Mouse (Mus musculus) embryonic facial prominence, embryonic 15.5 days (tissue): ENCODE results near the gene Pyroxd1. TPM values are rescaled to one million over a fixed set of nuclear protein-coding genes. Genes with fewer than 3 reads are reported as not detected.

ENCODE experiments used
- ATAC-seq: fragments of 200-750 bp; cut with Nextera tagmentation; 2 replicates; pipeline ENCODE4 v1.8.0; 2017; ENCODE audit warnings: low read depth, moderate TSS enrichment; ENCODE audit not compliant: insufficient number of reproducible peaks, low FRiP score, low TSS enrichment
- H3K27ac ChIP-seq: fragments of 300-500 bp; sonication (generic); replicated peaks from 2 replicates; pipeline ENCODE4 v1.5.1; 2015; ENCODE audit warnings: mild to moderate bottlenecking, inconsistent platforms
- H3K27me3 ChIP-seq: fragments of 300-500 bp; sonication (generic); 2 replicates; pipeline ENCODE4 v1.6.1; 2015; ENCODE audit warnings: inconsistent platforms
- H3K36me3 ChIP-seq: fragments of 300-500 bp; sonication (generic); 2 replicates; pipeline ENCODE4 v1.6.1; 2015; ENCODE audit warnings: mild to moderate bottlenecking, inconsistent platforms
- H3K4me1 ChIP-seq: fragments of 300-500 bp; sonication (generic); 2 replicates; pipeline ENCODE4 v1.6.1; 2015; ENCODE audit warnings: inconsistent platforms
- H3K4me2 ChIP-seq: fragments of 300-500 bp; sonication (generic); replicated peaks from 2 replicates; pipeline ENCODE4 v1.6.1; 2015; ENCODE audit warnings: mild to moderate bottlenecking, inconsistent platforms
- H3K4me3 ChIP-seq: fragments of 300-500 bp; sonication (generic); replicated peaks from 2 replicates; pipeline ENCODE4 v1.5.1; 2015; ENCODE audit warnings: mild to moderate bottlenecking, inconsistent platforms
- H3K9ac ChIP-seq: fragments of 300-500 bp; sonication (generic); 2 replicates; pipeline ENCODE4 v1.6.1; 2015; ENCODE audit warnings: inconsistent platforms
- H3K9me3 ChIP-seq: fragments of 300-500 bp; sonication (generic); replicated peaks from 2 replicates; pipeline ENCODE4 v1.6.1; 2016; ENCODE audit warnings: inconsistent platforms
- WGBS: fragments of 180-500 bp; shearing (Covaris S2); methylation state at CpG from one replicate; pipeline ENCODE4 v1.1.7; 2015; 5-methylcytosine and 5-hydroxymethylcytosine counted together
- polyA plus RNA-seq: library from polyadenylated mRNA; unstranded; fragments of >200 nt; fragmentation: Nextera tagmentation; extraction: Ambion mirVana; gene quantifications from 2 replicates; pipeline ENCODE4 v1.2.1, GENCODE M21; 2015

The Pyroxd1 gene
- polyA plus RNA-seq, 1 experiment from 2014 or later: 18.1 TPM

DNA sequence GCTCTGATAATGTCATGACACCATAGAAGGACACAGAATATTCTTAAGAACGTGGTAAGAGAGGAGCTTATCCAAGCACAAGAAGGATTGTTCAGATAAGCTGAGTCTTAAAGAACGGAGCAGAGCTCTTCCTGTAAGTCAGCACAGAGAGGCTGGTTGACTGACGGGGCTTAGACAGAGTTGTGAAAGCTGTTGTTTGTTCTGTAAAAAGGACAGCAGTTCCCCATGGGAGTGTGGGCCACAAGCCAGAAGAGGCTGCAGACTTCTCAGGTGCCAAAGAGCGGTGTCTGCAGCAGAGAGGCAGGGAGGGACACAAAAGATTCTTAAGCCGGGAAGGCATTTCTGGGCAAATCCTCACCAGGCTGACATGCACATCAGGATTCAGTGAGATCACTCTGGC, 49.2 kb downstream of the Pyroxd1 start:
- no peak overlapping the region for H3K9ac ChIP-seq
- no peaks in the 10 kb centered on the region for H3K27me3 ChIP-seq
- no peak; the same call in 1 of the 2 replicates for ATAC-seq
- no peak overlapping the region for H3K4me3 ChIP-seq
- H3K9me3 ChIP-seq: no peaks in the 10 kb centered on the region
- H3K36me3 ChIP-seq: peaks cover 29% of the 10 kb centered on the region
- no peak overlapping the region for H3K4me2 ChIP-seq
- no peak overlapping the region for H3K27ac ChIP-seq
- H3K4me1 ChIP-seq: no peaks in the 10 kb centered on the region
- 80% methylated on average over 5 of the region's 5 CpGs for WGBS

DNA sequence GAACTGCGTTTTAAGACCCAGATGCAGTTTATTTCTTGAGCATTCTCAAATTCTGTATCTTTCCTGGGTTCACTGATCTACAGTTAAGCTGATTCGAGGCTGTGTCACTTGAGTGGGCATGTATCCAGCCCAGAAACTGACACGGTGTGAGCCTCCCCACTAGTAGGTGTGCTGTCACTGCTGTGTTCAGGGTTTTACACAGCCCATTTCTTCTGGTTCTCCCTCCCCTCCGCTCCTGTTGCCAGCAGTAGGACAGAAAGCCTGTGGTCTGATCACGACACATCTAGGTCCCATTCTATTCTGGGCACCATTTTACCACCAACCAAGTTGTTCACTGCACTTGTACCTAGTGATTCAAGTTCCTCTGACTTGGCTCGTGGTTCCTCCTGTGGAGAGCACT, 50.3 kb downstream of the Pyroxd1 start:
- no peak for ATAC-seq
- WGBS: 89% methylated on average over 6 of the region's 6 CpGs
- H3K9me3 ChIP-seq: no peaks in the 10 kb centered on the region

DNA sequence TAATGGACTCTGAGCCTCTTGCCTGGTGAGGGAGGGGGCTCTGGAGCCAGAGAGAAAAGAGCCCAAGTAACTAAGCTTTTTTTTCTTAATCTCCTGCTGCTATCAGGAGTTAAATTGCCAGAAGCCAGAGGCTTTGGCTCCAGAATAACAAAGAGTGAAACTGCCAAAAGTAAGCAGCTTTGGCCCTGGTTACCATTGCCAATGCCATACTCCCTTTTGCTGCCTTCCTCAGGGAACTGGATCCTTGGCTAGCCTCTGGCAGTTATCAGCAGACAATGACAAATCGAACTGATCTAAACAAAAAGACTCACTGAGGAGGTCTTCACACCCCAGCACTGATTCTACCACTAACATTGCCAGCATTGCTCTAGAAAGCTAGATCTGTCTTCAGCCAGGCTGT, 65.7 kb downstream of the Pyroxd1 start:
- no peak overlapping the region for H3K4me2 ChIP-seq
- no peaks in the 10 kb centered on the region for H3K9me3 ChIP-seq
- peaks cover 25% of the 10 kb centered on the region for H3K27me3 ChIP-seq
- H3K27ac ChIP-seq: no peak overlapping the region
- ATAC-seq: no peak
- no peak overlapping the region for H3K4me3 ChIP-seq
- WGBS: 14% methylated on average over 1 of the region's 1 CpGs
- no peak overlapping the region for H3K9ac ChIP-seq
- H3K36me3 ChIP-seq: no peaks in the 10 kb centered on the region
- peaks cover 5% of the 10 kb centered on the region for H3K4me1 ChIP-seq

More for the DNA sequence above, 50.3 kb downstream of the Pyroxd1 start:
- no peak overlapping the region for H3K9ac ChIP-seq
- H3K4me1 ChIP-seq: no peaks in the 10 kb centered on the region
- no peaks in the 10 kb centered on the region for H3K27me3 ChIP-seq
- no peak overlapping the region for H3K4me2 ChIP-seq
- H3K27ac ChIP-seq: no peak overlapping the region
- peaks cover 37% of the 10 kb centered on the region for H3K36me3 ChIP-seq
- H3K4me3 ChIP-seq: no peak overlapping the region

Other genes starting within 250 kb of the Pyroxd1 start
- gene Slco1a6, start 137.1 kb upstream of the Pyroxd1 start, polyA plus RNA-seq: 0.24 TPM in 1 of 2 replicates, not detected in the other
- 0.24 TPM in 1 of 2 replicates, not detected in the other for gene Iapp, start 47.2 kb upstream of the Pyroxd1 start, polyA plus RNA-seq
- 0.77 and 0.89 TPM in 2 replicates for gene Slco1a5, start 22.7 kb upstream of the Pyroxd1 start, polyA plus RNA-seq
- 24.1 and 26.2 TPM in 2 replicates for gene Recql, start 41.4 kb downstream of the Pyroxd1 start, polyA plus RNA-seq
- gene Golt1b, start 41.6 kb downstream of the Pyroxd1 start, polyA plus RNA-seq: 114 and 116 TPM in 2 replicates
- 0.84 and 0.92 TPM in 2 replicates for gene Spx, start 67.8 kb downstream of the Pyroxd1 start, polyA plus RNA-seq
- gene Gys2, start 127.5 kb downstream of the Pyroxd1 start, polyA plus RNA-seq: 0.05 TPM in 1 of 2 replicates, not detected in the other
- 211 and 225 TPM in 2 replicates for gene Ldhb, start 162.3 kb downstream of the Pyroxd1 start, polyA plus RNA-seq
- 15.2 and 16.0 TPM in 2 replicates for gene Kcnj8, start 226.0 kb downstream of the Pyroxd1 start, polyA plus RNA-seq